Mouse (Mus musculus) spleen, postnatal 36 days (tissue): Measurements from ENCODE around the gene Cdk5r1.
A peak's percentile ranks its signal among the peaks of the same experiment; 100 is the strongest.
"Not testable (repeated sequence)": the region's sequence is repeated elsewhere in the genome, so short reads cannot be mapped to it uniquely, and the experiment has no call there.

Experiments
- DNase-seq, 2 experiments: peaks; one replicate each; pipeline ENCODE4 v3.0.0; 2022; ENCODE audit warnings: low spot score in 2 of 2, mixed read lengths in 1 of 2

The Cdk5r1 gene

GRCm38 (mm10) chr11:80476222-80477189, at the start of gene Cdk5r1:
TSS of gene Cdk5r1 (plus strand) at chr11:80477023.
- peak; percentile 86 to 89 for DNase-seq

- peak; percentile 96 to 98 for DNase-seq
These were observed 48.3 kb upstream of the Cdk5r1 start, which contains the start of gene Psmd11 for GRCm38 (mm10) chr11:80428381-80429008. TSS of gene Psmd11 (plus strand) at chr11:80428615.

- DNase-seq = peak; percentile 27 to 40
These were observed 47.8 kb upstream of the Cdk5r1 start for GRCm38 (mm10) chr11:80429009-80429475.

- no peak for DNase-seq
These were observed 47.2 kb upstream of the Cdk5r1 start for GRCm38 (mm10) chr11:80429500-80430166.

- DNase-seq = no peak
These were observed 46.4 kb upstream of the Cdk5r1 start for GRCm38 (mm10) chr11:80430366-80430910.

- DNase-seq = no peak
These were observed 29.9 kb upstream of the Cdk5r1 start for GRCm38 (mm10) chr11:80446916-80447315.

- DNase-seq = no peak
These were observed 27.0 kb upstream of the Cdk5r1 start for GRCm38 (mm10) chr11:80449859-80450258.

GRCm38 (mm10) chr11:80452242-80452641, 24.6 kb upstream of the Cdk5r1 start:
- DNase-seq = no peak

- DNase-seq = no peak
These were observed 23.6 kb upstream of the Cdk5r1 start for GRCm38 (mm10) chr11:80453198-80453597.

GRCm38 (mm10) chr11:80463605-80464130, 13.2 kb upstream of the Cdk5r1 start:
- not testable (repeated sequence) for DNase-seq

GRCm38 (mm10) chr11:80471836-80472605, 4.8 kb upstream of the Cdk5r1 start:
- DNase-seq = no peak

- DNase-seq = peak in 1 of 2 experiments; percentile 26
These were observed 2.6 kb upstream of the Cdk5r1 start for GRCm38 (mm10) chr11:80474175-80474691.

- DNase-seq = no peak
These were observed 2.0 kb upstream of the Cdk5r1 start for GRCm38 (mm10) chr11:80474846-80475245.

- DNase-seq = no peak
These were observed 1.3 kb upstream of the Cdk5r1 start for GRCm38 (mm10) chr11:80475544-80475943.

GRCm38 (mm10) chr11:80477341-80478199, 747 bp downstream of the Cdk5r1 start:
- DNase-seq = peak; percentile 16 to 21

GRCm38 (mm10) chr11:80478694-80479412, 2.0 kb downstream of the Cdk5r1 start:
- no peak for DNase-seq

GRCm38 (mm10) chr11:80479425-80479824, 2.6 kb downstream of the Cdk5r1 start:
- DNase-seq = no peak
